Mouse (Mus musculus) A20 (cell line): ENCODE results near the gene Pmf1.
A peak's percentile ranks its signal among the peaks of the same experiment; 100 is the strongest.

ENCODE experiments used
- DNase-seq: peaks from one replicate; pipeline ENCODE4 v3.0.0-alpha.2; 2011; ENCODE audit warnings: low read depth, low spot score

Pmf1 gene

DNA sequence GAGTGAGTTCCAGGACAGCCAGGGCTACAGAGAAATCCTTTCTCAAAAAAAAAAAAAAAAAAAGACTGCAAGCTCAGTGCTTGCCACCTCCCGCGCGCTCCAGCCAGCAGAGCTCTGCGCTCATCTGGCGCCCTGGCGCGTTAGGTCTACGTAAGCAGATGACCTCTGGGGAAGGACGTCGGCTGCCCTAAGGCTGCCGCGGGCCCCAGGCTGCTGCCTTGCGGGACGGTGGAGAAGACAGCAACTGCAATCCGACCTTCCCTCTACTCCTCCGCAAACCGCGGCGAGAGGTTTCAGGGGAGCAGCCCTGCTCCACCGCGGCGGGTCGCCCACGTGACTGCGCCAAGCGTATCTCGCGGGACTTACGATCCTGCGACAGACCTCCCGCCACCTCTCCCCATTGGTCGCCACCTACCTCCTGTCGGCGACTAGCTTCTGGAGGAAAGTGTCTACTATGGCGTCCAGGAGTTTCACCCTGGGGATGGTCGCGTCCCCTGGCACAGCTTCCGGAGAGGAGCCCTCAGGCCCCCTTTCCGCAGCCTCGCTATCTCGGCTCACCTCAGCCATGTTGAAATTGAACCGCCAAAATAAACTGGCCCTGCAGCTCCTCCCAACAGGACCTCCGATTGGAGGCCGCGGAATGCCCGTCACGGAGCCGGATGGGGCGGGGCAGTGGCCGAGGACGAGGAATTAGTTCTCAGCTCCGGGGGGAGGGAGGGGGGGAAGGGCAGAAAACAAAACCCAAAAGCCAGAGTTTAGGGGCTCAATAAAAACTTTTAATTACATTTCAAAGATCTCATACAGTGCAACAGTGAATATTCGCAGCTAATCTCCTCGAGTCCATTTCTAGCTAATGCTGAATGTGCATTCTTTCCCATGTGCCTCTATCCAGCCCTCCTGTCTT, at the start of gene Pmf1:
Pmf1 (minus strand) TSS at position 591 of the 904 bp plus-strand sequence.
- DNase-seq, result peak; percentile 99

DNA sequence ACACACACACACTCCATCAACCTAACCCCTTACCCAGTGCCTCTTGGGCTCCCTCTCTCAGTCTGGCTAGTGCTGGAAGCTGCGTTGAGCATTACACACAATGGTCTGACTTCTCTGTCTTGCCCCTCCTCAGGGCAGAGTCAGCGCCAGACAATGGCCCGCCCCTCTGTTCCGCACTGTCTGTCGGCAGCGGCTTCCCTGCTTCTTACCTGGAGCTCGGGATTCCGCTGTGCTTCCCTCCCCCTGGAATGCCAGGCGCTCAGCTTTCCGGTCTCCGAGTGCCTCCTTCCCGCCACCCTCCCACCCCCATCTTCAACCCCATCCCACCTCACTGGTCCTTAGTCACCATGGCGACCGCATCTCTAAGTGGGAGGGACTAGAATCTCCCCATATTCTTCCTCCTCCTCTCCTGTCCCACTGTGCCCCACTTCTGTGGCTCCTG, 48.7 kb upstream of the Pmf1 start:
- DNase-seq, result no peak

DNA sequence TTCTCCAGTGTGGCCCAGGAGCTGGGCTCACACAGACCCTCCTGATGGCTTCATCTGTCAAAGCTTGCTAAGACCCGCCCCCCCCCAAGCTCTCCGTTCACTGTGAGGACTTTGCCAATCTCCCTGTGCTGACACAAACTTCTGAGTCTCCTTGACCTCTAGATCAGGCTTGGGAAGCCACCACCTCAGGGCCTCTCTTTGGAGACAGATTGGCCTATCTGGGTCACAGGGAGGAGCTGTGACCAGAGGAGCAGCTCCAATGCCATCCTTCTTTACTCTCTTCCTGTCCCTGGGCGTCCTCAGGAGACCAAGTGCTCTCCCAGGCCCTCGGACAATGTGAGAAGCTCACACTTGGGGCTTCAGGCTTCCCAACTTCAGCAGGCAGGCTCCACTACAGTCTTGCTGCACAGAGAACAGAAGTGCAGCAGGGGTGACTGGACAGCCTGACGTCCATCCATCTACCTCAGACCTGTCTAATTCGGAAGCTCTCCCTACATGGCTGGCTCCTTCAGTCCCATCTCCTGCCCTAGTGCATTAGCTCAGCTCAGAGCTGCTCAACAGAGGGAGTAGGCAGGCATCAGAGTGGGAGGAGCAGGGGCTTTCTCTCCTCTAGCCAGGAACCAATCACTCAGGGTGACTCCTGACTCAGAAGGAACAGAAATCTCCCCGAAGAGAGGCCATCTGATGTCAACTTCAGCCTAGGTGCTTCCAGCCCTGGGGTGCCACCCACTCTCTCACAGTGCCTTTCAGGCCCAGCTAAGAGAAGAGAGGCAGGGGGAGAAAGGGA, 46.8 kb upstream of the Pmf1 start:
- peak; percentile 25 for DNase-seq

DNA sequence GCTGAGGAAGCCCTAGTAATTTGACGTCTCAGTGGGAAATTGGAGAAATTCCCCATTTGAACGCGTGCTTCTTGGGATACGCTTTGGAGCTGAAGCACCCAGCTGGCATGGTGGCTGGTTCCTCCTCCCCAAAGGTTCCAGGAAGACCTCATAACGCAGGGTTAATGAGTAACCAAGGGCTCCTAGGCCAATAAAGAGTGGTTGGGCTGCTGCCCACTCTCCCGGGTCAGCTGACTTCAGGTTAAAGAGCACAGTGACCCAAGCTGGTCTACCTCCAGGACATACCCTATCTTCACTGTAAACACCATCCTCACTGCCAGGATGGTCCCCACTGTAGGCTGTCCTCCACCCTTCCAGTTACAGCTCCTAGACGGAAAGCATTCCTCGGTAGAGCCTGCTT, 46.2 kb upstream of the Pmf1 start:
- no peak for DNase-seq

DNA sequence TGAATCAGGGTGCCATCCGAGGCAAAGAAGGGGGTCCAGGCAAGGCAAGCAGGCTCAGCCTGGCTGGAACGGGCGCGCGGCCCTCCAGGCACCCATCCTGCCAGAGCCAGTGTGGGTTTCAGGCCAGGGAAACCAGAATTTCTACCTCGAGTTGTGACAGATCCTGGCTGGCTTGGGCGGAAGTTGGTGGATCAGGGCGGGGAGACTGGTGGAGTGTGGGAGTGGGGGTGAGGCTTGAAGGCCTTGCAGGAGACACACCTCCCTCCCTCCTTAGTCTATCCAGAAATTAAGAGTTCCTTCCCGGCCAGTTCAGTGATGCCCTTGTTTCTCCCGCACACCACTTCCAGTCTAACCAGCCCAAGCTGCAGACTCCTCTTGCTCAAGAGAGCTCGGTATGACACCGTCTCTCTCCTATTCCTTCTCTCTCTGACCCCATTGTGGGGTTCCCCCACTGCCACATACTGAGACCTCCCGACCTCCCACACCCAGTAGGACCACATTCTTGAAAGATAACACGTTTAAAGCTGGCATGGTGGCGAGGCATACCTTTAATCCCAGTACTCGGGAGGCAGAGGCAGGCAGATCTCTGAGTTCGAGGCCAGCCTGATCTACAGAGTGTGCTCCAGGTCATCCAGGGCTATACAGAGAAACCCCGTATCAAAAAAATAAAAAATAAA, 45.6 kb upstream of the Pmf1 start:
- no peak for DNase-seq

DNA sequence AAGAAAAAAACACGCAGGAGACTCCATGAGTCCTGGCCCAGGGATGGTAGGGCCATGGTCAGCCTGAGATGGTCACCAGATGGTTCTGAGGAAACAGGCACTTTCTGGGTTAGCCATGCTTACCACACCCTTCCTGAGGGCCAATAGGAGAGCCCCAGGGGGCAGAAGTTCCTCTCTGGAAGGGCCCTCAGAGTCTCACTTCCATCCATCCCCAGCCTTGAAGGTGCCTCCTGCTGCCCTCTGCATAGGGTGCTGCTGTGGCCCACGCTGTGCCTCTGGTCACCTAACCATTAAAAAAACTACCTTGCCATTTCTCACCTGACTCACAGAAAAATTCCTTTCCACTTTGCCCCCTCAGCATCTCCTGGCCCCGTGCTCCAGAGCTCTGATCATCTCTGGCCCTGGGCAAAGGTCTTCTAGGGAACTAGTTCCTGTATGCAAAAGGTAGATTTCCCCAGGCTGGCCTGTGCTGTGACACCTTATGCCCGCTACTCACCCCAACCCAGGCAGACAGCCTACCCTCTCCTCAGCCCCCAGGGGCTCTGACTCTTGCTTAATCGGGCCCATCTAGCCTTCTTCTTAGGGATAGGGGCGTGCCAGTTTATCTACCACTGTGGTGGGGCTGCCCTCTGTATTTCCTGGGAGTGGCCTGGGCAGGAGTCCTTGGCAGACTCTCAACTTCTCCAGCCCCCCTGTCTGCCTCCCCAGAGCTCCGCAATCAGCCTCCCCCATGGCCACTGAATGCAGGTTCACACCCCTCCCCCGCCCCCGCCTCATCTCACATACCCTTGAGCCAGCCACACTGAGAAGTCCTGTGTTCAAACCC, 44.8 kb upstream of the Pmf1 start:
- no peak for DNase-seq

DNA sequence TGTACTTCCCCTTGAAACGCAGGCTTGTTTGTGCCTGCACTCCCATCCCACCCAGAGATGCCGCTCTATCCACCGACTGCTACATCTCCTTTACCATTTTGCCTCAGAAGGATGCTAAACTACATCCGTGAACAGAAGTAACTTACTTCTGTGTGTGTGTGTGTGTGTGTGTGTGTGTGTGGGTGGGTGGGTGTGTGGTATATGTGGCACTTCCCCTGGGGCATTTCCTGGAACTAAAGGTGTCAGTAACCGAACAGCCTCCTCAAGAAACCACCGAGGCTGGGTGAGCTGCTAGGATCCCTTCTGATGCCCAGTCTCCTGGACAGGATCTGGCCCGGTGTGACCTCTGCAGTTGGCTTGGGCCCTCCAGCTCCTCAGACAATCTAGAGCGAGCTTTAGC, 43.9 kb upstream of the Pmf1 start:
- no peak for DNase-seq

DNA sequence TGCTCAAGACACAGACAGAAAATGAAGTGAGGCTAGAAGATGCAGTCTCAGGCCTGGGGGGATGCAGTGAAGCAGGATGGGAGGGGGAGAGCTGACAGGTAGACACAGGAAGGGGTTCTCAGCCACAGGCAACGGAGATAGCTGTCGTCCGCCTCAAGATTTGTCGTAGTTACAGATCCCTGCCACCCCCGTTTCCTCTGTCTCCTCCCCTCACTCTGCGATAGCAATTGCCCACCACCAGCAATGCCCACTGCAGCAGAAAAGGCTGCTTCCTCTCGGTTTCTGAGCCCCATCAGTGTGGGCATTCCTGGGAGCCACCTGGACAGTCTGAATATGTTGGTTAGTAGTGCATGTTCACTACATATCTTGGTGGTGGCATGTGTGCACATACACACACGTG, 43.2 kb upstream of the Pmf1 start:
- DNase-seq, result no peak

DNA sequence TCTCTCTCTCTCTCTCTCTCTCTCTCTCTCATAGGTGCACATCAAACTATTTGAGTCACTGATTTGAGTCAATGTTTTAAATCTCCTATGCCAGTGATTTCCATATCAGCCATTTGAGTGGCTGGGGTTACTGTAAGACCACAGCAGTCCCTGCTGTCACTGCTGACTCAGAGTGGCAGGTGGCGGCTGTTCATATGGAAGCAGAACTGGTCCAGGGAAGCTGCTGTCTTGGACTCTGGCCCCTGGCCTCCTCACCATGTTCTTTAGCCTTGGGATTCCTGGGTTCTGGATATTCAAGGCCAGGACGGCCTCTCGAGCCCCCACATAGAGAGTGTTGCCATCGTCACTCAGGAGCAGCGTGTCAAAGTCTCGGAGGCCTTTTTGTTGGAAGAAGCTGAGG, 42.6 kb upstream of the Pmf1 start:
- no peak for DNase-seq

DNA sequence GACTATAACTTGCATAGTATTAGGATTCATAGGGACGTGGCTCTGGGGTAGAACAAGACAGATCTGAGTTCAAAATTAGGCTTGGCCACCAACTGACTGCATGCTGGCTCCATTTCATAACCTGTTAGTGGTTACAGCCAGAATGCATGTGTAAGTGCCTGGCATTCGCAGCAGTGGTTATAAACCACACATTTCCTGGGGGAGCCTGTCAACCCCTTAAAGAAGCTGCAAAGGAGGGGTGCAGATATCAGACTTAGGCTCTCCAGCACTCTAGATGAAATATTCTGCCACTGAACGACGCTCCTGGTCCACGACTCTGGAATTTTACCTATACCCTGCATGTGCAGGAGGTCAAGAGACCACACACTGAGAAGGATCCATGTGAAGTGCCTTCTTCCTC, 42.1 kb upstream of the Pmf1 start:
- no peak for DNase-seq

DNA sequence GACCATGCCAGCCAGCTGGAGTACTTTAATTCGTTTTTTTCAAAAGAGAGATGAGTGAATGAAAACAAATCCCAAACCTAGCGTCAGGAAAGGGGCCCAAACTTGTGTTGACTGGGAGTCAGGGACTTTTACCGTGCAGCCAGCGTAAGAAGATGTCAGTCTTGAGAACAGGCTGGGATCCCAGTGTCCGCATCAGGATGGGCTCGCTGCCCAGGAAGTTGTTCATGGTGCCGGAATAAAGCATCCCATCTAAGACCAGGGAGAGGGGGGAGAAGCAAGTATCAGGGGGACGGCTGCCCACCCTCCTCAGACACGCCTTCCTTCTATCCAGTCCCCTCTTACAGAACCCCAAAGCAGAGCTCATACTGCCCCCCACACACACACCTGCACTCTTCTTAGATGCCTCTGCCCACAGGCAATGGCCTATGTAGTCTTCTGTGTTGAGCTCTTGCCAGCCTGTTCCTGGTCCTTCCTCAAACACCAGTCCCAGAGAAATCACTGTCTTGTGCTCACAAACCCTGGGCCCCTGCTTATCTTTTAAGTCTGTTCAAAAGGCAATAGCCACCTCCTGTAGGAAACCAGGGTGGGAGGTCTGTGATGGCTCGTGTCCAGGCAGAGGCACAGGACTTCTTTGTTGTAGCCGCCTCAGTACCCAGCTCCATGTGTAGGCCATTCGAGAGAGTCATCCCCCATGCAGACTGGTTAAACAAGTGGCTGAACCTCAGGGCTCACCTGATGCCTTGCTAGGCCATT, 40.4 kb upstream of the Pmf1 start:
- no peak for DNase-seq

DNA sequence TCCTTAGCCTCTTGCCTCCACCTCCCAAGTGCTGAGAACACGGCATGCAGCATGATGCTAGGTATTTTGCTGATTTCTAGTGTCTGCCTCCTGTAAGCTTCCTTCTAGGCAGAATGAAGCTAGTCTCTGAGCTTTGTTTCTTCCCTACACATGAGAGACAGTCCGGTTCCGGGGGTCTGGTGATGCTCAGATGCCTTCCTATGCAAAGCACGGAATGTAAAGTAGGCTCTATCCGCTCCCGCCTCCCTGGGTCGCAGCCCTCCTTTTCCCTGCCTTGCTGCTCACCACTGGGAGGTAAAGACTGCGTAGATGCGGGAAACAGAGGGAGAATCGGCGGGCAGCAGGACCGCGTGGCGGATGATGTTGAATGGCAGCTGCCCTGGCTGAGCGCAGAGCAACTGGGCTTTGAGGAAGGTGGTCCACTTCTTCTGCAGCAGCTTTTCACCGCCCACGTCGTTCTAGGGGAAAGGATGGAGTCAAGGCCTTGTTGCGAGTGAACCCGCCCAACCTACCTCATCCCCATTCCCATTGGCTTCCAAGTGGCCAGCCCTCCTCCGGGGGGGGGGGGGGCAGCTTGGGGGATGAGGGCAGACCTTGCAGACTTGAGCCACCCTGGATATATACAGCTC, 39.4 kb upstream of the Pmf1 start:
- DNase-seq, result no peak

DNA sequence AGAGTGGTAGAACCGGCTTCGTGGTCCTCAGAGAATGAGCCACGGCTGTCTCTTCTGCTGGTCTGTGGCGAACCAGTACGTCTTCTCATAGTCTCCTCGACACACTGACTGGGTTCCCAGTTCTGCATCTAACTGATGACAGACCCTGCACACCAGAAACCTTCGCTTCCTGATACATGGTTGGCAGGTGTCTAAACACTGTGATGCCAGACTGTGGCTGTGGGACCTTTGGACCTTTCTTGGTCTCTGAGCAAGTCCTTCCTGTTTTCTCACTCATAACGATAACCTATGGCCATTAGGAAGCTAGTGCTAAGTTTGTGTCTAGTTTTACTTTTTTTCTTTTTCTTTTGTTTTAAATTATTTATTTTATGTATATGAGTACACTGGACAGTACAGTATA, 38.3 kb upstream of the Pmf1 start:
- DNase-seq, result no peak

DNA sequence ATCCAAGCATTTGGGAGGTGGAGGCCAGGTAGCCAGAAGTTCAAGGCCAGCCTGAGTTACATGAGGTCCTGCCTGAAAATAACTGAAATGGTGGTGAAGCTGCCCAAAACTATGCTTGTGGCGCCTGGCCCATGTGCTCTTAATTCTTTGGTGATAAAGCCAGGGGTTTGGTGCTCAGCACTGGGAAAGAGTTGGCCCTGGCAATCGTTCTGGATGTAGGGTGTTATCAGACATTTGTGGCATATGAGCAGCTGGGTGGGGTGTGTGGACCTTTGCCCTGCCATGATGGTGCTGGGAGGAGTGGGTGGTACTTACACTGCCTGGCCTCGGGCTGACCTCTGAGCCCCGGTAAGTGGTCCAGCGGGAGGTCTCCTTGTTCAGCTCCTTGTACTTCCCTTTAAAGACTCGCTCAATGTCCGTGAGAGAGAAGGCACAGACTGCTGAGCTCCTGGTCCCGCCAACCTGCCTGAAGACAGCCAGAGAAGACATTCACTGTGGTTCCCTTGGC, 37.6 kb upstream of the Pmf1 start:
- DNase-seq, result no peak

DNA sequence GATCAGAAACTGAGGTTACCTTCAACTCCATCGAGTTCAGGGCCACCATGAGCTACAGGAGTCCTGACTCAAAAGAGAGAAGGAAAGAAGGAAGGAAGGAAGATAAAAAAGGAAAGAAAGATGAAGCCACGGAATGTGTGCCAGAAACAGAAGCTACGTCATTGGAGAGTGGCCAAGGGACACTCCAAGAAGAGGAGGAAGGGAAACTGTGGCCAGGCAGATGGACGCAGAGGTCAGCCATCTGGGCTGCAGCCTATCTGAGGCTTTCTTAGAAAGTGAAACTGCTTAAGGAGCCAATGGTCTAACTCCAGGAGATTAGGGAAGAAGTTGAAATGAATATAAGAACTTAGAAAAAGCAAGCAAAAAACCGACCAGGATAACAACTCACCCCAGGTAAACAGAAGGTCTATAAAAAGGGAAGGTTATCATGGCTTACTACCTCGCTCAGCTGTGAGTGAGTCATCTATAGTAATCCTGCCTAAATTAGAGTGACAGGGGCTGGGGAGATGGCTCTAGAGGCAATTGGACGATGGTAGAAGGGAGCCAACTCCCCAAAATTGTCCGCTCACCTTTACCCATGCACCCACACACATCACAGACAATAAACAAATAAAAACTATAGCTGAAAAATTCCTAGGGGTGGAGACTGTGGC, 36.5 kb upstream of the Pmf1 start:
- DNase-seq, result no peak

DNA sequence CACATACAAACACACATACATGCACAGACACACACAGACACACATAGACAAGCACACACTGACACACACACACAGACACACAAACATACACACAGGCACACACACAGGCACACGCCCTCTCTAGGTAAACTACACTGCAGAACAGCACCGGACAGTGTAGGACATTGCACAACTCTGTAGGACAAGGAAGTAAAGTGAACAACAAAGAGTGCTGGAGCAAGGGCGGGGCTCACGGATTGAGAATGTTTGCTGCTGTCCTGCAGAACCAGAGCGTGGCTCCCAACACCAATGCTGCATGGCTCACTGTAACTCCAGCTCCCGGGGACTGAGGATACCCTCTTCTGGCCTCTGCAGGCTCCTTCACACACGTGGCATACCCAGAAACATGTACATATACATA, 32.8 kb upstream of the Pmf1 start:
- no peak for DNase-seq

DNA sequence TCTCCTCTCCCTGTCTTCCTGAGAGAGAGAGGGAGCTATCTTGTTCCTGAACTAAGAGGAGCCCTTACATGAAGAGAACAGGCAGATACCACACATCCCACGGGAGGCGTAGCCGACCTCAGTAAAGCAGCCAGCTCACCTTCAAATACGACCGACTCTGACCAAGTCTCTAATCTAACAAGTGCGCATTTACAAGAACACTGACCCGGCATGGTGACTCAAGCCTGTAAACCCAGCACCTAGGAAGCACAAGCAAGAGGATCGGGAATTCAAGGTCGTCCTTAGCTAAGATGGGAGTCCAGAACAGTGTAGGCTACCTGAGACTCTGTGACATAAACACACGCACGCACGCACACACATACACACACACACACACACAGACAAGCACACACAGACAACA, 32.4 kb upstream of the Pmf1 start:
- DNase-seq, result no peak

DNA sequence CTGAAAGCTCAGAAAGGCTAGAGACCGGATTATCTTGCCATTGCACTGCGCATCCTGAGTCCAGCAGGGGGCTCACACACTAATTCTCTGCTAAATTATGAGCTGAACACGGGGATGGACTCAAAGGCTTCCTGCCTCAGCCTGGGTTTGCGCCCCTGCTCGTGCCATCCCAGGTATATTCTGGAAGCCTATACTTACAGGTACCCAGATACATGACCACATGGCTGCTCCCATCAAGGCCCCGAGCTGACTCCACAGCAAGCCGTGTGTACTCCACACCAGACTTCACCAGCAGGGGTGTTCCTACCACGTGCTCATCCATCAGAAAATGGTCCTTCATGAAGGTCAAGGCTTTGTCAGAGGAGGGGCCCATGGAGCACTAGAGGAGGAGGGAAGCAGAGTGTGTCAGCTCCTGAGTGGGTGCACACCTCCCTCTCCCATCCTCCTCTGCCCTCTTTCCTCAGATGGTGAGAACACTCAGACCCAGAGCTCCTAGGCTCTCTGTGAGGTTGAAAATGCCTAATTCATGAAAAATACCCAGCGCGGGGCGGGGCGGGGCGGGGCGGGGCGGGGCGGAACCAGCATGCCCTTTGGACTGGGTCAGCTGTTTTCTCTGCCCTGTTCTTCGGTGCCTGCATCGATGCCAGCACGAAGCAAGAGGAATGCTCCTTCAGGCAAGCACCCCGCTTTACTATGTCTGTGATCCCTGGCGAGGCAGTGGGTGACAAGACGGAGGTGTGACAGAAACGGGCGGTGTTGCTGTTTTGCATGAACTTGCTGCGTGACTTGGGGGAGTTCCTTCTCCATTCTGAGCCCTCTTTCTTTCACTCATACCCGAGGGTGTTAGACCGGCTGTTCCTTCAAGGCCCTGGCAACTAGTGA, 30.6 kb upstream of the Pmf1 start:
- peak; percentile 85 for DNase-seq
